Mouse (Mus musculus): ENCODE measurements at regions not wholly inside any gene's neighbourhood (a gene's known extent, or its start where the extent isn't known, plus 50 kb on each side); places are given as distances from the start of the nearest gene placed in this dataset.

GRCm38 (mm10) chr5:4594562-4594961, 163.3 kb downstream of the Fzd1 start:
- DNase-seq = no peak

GRCm38 (mm10) chr5:4593638-4594381, 164.0 kb downstream of the Fzd1 start:
- DNase-seq = no peak

GRCm38 (mm10) chr5:4591721-4592120, 166.1 kb downstream of the Fzd1 start:
- no peak for DNase-seq

- DNase-seq = no peak
Observed at GRCm38 (mm10) chr5:4582702-4583475, 174.9 kb downstream of the Fzd1 start.

- DNase-seq = no peak
Observed at GRCm38 (mm10) chr5:4580185-4580839, 177.5 kb downstream of the Fzd1 start.

- DNase-seq = no peak
Observed at GRCm38 (mm10) chr5:4578856-4579255, 179.0 kb downstream of the Fzd1 start.

GRCm38 (mm10) chr5:4577179-4577578, 180.7 kb downstream of the Fzd1 start:
- DNase-seq = no peak

- no peak for DNase-seq
Observed at GRCm38 (mm10) chr5:4563862-4564261, 194.0 kb downstream of the Fzd1 start.

- DNase-seq = no peak
Observed at GRCm38 (mm10) chr5:4561661-4562060, 196.2 kb downstream of the Fzd1 start.

GRCm38 (mm10) chr5:4561139-4561470, 196.7 kb downstream of the Fzd1 start:
- no peak for DNase-seq

GRCm38 (mm10) chr5:4560370-4561138, 197.3 kb downstream of the Fzd1 start:
- DNase-seq = no peak

- DNase-seq = no peak
Observed at GRCm38 (mm10) chr5:4554972-4555371, 202.9 kb downstream of the Fzd1 start.

- no peak for DNase-seq
Observed at GRCm38 (mm10) chr5:4538572-4538971, 219.3 kb downstream of the Fzd1 start.

GRCm38 (mm10) chr5:4536790-4537189, 221.0 kb downstream of the Fzd1 start:
- DNase-seq = no peak

- no peak for DNase-seq
Observed at GRCm38 (mm10) chr5:4535951-4536350, 221.9 kb downstream of the Fzd1 start.

- no peak for DNase-seq
Observed at GRCm38 (mm10) chr5:4534512-4534911, 223.3 kb downstream of the Fzd1 start.

GRCm38 (mm10) chr5:4530236-4531067, 227.4 kb downstream of the Fzd1 start:
- DNase-seq = no peak

- DNase-seq = no peak
Observed at GRCm38 (mm10) chr5:4526042-4526815, 231.6 kb downstream of the Fzd1 start.

GRCm38 (mm10) chr5:4500599-4500998, 257.2 kb downstream of the Fzd1 start:
- no peak for DNase-seq

GRCm38 (mm10) chr5:4499036-4499435, 258.8 kb downstream of the Fzd1 start:
- DNase-seq = no peak

GRCm38 (mm10) chr5:4498425-4498824, 259.4 kb downstream of the Fzd1 start:
- DNase-seq = no peak

- no peak for DNase-seq
Observed at GRCm38 (mm10) chr5:4496907-4497200, 261.0 kb downstream of the Fzd1 start.
